Mouse (Mus musculus): ENCODE measurements around the gene Zrsr2. TPM values are rescaled to one million over a fixed set of nuclear protein-coding genes. Genes with fewer than 3 reads are reported as not detected.

The Zrsr2 gene
- polyA plus RNA-seq (2012; rRNA removed): 33.0 and 35.0 TPM in 2 replicates

DNA sequence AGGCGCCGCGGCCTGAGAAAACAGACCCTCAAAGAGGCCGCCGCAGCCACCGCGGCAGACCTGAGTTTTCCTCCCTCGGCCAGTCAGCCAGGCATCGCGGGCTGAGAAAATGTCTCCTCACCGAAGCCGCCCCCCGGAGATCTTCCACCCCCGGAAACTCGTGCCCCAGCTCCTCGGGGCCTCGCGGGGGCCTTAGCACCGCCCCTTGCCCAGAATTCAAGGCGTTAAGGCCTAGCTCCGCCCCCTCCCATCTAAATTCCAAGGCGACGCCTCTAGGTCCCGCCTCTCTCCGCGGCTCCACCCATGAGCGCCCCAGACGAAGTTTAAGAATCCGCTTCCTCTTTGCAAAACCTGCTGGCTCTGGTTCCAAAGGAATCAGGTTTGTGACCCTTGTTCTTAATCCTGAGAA is at the start of gene Zrsr2:
Gene Zrsr2, minus strand, starts transcription at position 195 of the 409 bp plus-strand sequence.
- Histone ChIP-seq H3K27ac (ENCODE audit: insufficient read depth, low read length) (peak within 1 kb of the TSS; percentile 99), H3K4me1 (ENCODE audit: control insufficient read depth, insufficient read depth, low read length) (peaks cover 2% of the 10 kb centered on the region; the same call in 1 of the 2 replicates), H3K4me3 (ENCODE audit: insufficient read depth, low read length) (peak within 1 kb of the TSS; percentile 79)
- no peak; the same call in 1 of the 2 replicates for TF ChIP-seq POLR2A (IDR thresholded peaks at IDR 0.05; ENCODE audit: extremely low read depth, insufficient read depth, low read length)
- TF ChIP-seq CTCF (IDR thresholded peaks at IDR 0.05; ENCODE audit: extremely low read depth, insufficient read depth, low read length): no peak

DNA sequence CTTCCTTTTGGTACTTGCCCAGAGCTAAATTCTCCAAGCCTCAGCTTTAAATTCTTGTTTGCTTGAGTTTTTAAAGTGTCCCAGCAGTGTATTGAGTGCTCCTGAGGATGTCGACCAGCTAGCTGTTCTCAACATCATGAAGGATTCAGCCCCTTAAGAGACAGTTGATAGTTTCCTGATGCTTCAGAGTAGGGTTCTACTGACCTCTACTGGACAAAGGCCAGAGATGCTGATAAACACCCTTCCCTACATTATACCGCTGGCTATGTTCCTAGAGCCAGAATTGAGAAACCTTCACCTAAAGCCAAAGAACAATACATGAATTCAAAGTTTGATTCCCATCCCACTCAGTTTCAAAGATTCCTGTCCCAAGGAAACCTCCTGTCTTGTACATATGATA is 46.3 kb upstream of the Zrsr2 start:
- Histone ChIP-seq H3K4me3 (ENCODE audit: insufficient read depth, low read length) (no peak overlapping the region), H3K4me1 (ENCODE audit: control insufficient read depth, insufficient read depth, low read length) (no peaks in the 10 kb centered on the region), H3K27ac (ENCODE audit: insufficient read depth, low read length) (no peak overlapping the region)
- no peak for TF ChIP-seq POLR2A (IDR thresholded peaks at IDR 0.05; ENCODE audit: extremely low read depth, insufficient read depth, low read length)
- TF ChIP-seq CTCF (IDR thresholded peaks at IDR 0.05; ENCODE audit: extremely low read depth, insufficient read depth, low read length): peak; percentile 29; the same call in 1 of the 2 replicates

DNA sequence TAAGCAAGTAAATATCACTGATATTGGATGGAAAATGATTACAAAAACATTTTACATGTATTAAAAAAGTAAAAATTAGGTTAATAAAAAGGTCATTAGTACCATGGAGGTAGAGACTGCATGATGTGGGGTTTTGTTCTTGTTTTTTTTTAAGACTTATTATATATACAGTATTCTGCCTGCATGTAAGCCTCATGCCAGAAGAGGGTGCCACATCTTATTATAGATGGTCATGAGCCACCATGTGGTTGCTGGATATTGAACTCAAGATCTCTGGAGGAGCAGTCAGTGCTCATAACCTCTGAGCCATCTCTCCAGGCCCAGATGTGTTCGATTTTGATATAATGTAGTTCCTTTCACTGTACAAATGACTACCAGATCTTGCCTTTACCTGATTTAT is 41.4 kb upstream of the Zrsr2 start:
- TF ChIP-seq CTCF (IDR thresholded peaks at IDR 0.05; ENCODE audit: extremely low read depth, insufficient read depth, low read length) (no peak), POLR2A (IDR thresholded peaks at IDR 0.05; ENCODE audit: extremely low read depth, insufficient read depth, low read length) (no peak)
- no peak overlapping the region for H3K4me3 ChIP-seq (ENCODE audit: insufficient read depth, low read length)
- no peak overlapping the region for H3K27ac ChIP-seq (ENCODE audit: insufficient read depth, low read length)
- H3K4me1 ChIP-seq (ENCODE audit: control insufficient read depth, insufficient read depth, low read length): no peaks in the 10 kb centered on the region

DNA sequence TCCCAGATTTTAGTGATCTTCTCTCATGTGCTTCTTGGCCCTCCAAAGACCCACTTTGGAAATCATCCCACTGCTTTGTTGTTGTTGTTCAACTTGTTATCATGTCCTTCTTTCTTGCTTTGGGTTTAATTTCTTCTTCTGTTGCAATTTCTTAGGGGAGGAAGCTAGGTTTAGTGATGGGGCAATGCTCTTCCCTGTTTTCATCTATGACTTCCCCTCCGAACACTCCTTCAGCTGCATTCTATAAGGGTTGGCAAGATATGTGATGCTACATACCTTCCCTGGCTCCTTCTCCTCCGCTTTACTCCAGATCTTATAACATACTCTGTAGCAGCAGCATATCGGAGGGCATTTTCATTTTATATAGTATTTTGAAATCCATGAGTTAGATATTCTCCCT is 38.3 kb upstream of the Zrsr2 start:
- no peak for TF ChIP-seq POLR2A (IDR thresholded peaks at IDR 0.05; ENCODE audit: extremely low read depth, insufficient read depth, low read length)
- no peak for TF ChIP-seq CTCF (IDR thresholded peaks at IDR 0.05; ENCODE audit: extremely low read depth, insufficient read depth, low read length)
- Histone ChIP-seq H3K27ac (ENCODE audit: insufficient read depth, low read length) (no peak overlapping the region), H3K4me1 (ENCODE audit: control insufficient read depth, insufficient read depth, low read length) (no peaks in the 10 kb centered on the region), H3K4me3 (ENCODE audit: insufficient read depth, low read length) (no peak overlapping the region)

DNA sequence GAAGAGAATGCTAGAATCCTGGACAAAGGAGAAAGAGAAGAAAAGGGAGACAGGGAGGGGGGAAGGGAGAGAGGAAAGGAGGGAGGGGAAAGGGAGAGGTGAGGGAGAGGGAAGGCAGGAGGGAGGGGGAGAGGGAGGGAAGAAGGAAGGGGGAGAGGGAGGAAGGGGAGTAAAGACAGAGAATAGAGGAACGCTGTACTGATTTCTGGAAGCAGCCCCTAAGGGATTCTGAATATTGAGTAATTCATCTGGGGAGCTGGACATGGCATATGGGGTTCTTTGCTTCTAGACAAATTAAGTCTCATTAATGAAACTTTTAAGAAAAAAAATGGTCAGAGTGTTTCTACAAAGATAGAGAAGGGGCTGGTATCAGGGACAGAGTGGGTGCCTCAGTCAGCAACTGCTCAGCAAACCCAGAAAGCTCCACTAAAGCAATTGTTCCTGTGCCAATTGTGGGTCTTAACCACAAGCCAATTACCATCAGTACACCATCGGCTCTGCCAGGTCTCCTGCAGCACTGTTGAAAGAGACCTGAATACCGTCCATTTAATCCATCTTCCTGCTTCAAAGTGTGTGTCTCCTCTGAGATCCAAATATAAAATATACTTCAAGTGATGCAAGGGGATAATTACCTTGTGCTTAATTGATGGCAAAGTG is 29.4 kb upstream of the Zrsr2 start:
- H3K27ac ChIP-seq (ENCODE audit: insufficient read depth, low read length): no peak overlapping the region
- no peak overlapping the region for H3K4me3 ChIP-seq (ENCODE audit: insufficient read depth, low read length)
- TF ChIP-seq CTCF (IDR thresholded peaks at IDR 0.05; ENCODE audit: extremely low read depth, insufficient read depth, low read length): no peak
- TF ChIP-seq POLR2A (IDR thresholded peaks at IDR 0.05; ENCODE audit: extremely low read depth, insufficient read depth, low read length): no peak
- H3K4me1 ChIP-seq (ENCODE audit: control insufficient read depth, insufficient read depth, low read length): no peaks in the 10 kb centered on the region

DNA sequence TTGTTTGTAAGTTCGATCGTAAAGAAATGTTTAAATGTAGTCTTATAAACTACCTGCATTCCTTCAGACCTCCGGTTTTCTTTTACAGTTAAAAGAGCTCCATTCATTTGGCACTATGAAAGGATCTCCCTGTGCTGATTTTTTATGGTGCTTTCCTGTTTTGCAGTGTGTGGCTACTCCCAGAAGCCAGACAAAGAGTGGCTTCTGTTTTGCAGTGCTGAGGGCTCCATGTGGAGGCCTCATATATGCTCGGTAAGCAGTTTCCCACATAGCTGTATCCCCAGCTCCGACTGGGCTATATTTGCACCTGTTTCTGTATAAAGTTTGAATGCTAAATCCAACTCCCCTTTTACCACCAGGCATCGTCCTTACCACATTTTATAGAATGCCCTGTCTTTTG is 23.7 kb upstream of the Zrsr2 start:
- H3K27ac ChIP-seq (ENCODE audit: insufficient read depth, low read length): no peak overlapping the region
- TF ChIP-seq POLR2A (IDR thresholded peaks at IDR 0.05; ENCODE audit: extremely low read depth, insufficient read depth, low read length): no peak
- TF ChIP-seq CTCF (IDR thresholded peaks at IDR 0.05; ENCODE audit: extremely low read depth, insufficient read depth, low read length): no peak
- no peaks in the 10 kb centered on the region for H3K4me1 ChIP-seq (ENCODE audit: control insufficient read depth, insufficient read depth, low read length)
- H3K4me3 ChIP-seq (ENCODE audit: insufficient read depth, low read length): no peak overlapping the region

DNA sequence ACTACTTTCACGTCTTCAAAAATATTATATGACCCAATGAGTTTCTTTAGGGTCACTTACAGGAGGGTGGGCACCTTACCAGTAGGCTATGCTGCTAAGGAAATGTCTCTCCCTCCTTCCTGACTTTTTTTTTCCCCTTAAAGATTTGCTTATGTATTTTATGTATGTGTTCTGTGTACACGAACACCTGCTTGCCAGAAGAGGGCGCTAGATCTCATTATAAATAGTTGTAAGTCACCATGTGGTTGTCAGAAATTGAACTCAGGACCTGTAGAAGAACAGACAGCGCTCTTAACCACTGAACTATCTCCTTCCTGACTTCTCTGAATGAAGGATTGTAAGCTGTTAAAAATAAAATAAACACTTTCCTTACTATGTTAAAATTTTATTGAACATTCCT is 23.0 kb upstream of the Zrsr2 start:
- H3K4me3 ChIP-seq (ENCODE audit: insufficient read depth, low read length): no peak overlapping the region
- no peak overlapping the region for H3K27ac ChIP-seq (ENCODE audit: insufficient read depth, low read length)
- TF ChIP-seq CTCF (IDR thresholded peaks at IDR 0.05; ENCODE audit: extremely low read depth, insufficient read depth, low read length) (no peak), POLR2A (IDR thresholded peaks at IDR 0.05; ENCODE audit: extremely low read depth, insufficient read depth, low read length) (no peak)
- no peaks in the 10 kb centered on the region for H3K4me1 ChIP-seq (ENCODE audit: control insufficient read depth, insufficient read depth, low read length)

DNA sequence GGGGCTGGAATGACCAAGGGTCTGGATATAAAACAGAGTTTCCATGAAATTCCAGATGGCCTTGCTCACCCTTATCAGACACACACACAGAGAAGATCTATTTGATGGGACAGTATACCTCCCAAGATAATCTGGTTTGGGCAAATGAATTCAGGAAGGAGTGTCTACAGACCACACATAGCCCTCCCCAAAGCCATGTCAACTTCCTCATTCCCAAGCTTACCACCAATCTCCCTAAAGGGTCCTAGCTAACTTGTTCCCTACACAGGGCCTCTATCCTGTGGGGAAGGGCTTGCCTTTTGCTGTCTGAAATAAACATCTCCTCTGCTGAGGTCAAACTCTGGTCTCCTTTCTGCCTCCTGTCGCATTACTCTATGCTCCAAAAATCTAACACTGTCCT is 22.6 kb upstream of the Zrsr2 start:
- Histone ChIP-seq H3K4me1 (ENCODE audit: control insufficient read depth, insufficient read depth, low read length) (no peaks in the 10 kb centered on the region), H3K27ac (ENCODE audit: insufficient read depth, low read length) (no peak overlapping the region), H3K4me3 (ENCODE audit: insufficient read depth, low read length) (no peak overlapping the region)
- TF ChIP-seq CTCF (IDR thresholded peaks at IDR 0.05; ENCODE audit: extremely low read depth, insufficient read depth, low read length): no peak
- no peak for TF ChIP-seq POLR2A (IDR thresholded peaks at IDR 0.05; ENCODE audit: extremely low read depth, insufficient read depth, low read length)

DNA sequence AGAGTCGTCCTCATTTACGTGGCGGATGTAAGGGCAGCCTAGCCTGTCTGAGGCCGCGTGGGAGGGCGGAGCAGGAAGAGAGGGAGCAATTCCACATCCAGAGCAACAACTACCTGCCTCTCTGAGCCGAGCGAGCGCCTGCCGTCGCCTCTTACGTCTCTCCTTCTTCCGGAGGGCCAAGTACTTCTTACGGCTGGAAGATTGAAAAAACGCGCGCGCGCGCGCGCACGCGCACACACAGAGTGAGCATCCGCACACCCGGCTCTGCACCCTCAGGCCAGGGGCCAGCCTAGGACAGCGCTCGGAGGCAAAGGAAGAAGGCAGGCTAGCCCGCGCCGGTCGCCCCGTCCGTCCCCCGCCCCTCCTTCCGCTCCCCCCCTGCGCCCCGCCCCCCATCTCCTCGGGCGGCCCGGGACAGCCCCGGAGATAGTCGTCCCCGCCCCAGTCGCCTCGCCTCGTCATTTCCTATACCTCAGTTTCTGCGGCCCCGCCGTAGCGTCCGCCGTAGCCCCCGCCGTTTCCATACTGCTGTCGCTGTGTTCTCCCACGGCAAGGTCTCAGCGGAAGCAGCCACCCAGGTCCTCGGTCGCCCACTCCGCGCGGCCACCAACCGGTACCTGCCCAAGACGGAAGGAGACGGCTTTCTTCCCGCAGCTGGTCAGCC is 526 bp downstream of the Zrsr2 start:
- TF ChIP-seq CTCF (IDR thresholded peaks at IDR 0.05; ENCODE audit: extremely low read depth, insufficient read depth, low read length) (no peak), POLR2A (IDR thresholded peaks at IDR 0.05; ENCODE audit: extremely low read depth, insufficient read depth, low read length) (no peak)
- H3K4me3 ChIP-seq (ENCODE audit: insufficient read depth, low read length): peak overlapping the region; percentile 79
- H3K27ac ChIP-seq (ENCODE audit: insufficient read depth, low read length): peak overlapping the region; percentile 99
- peaks cover 2% of the 10 kb centered on the region; the same call in 1 of the 2 replicates for H3K4me1 ChIP-seq (ENCODE audit: control insufficient read depth, insufficient read depth, low read length)

DNA sequence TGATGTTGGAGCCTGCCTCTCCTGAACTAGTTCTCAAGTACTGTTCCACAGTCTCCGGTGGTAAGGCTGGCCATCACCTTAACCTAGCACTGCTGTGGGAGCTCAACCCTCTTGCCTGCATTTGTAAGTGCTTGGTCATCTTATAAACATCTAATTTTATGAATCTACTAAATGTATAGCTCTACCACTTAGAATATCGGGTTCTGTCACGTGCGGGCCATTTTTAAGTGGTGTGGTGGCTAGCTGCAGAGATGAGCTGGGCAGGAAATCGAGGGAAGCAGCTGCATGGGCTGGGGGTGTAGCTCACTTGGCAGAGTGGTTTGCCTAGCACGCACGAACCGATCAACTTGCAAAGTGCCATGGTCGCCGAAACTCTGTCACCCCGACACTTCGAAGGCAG is 1.1 kb downstream of the Zrsr2 start:
- no peak for TF ChIP-seq CTCF (IDR thresholded peaks at IDR 0.05; ENCODE audit: extremely low read depth, insufficient read depth, low read length)
- no peak for TF ChIP-seq POLR2A (IDR thresholded peaks at IDR 0.05; ENCODE audit: extremely low read depth, insufficient read depth, low read length)
- Histone ChIP-seq H3K27ac (ENCODE audit: insufficient read depth, low read length) (no peak overlapping the region), H3K4me3 (ENCODE audit: insufficient read depth, low read length) (peak overlapping the region; percentile 79), H3K4me1 (ENCODE audit: control insufficient read depth, insufficient read depth, low read length) (peaks cover 2% of the 10 kb centered on the region; the same call in 1 of the 2 replicates)

All from cortical plate, adult 2 months (tissue).